8 mouse cellular contexts compared by ENCODE assay signal in genomic region chr17:32117872-32118421, GRCm38 (mm10). TPM values are rescaled to one million over a fixed set of nuclear protein-coding genes. Genes with fewer than 3 reads are reported as not detected.
DNase-seq lines count a peak whose midpoint lies in the region; ATAC-seq and TF ChIP-seq lines count a peak whose summit lies in the region.
"Not testable (repeated sequence)": the region's sequence is repeated elsewhere in the genome, so short reads cannot be mapped to it uniquely, and the experiment has no call there.

No protein-coding gene starts in this region.

- peak overlapping the region; percentile 54 for H3K4me2 ChIP-seq in intestine, embryonic 15.5 days (replicated peaks)
- H3K4me2 ChIP-seq in lung, embryonic 14.5 days = peak overlapping the region; percentile 34
- H3K4me2 ChIP-seq in neural tube, embryonic 11.5 days (ENCODE audit: low read depth) = peak overlapping the region; percentile 13

- H3K4me3 ChIP-seq in embryonic fibroblast, embryonic 13.5 days (ENCODE audit: insufficient read depth, low read length); left cerebral cortex, adult 2 months; lung, embryonic 14.5 days (ENCODE audit: low read depth, low read length); neural tube, embryonic 11.5 days (ENCODE audit: low read depth, low read length): not testable (repeated sequence)
- 0 out of 2 replicates have a peak overlapping the region, but pooled peaks have one; percentile 9 for H3K4me3 ChIP-seq in intestine, embryonic 15.5 days (replicated peaks)

- in situ Hi-C loops in Patski (cut with MboI; ENCODE audit: low pct_unique_long_range_greater_than_20kb) = not testable (repeated sequence)

- H3K27ac ChIP-seq in embryonic fibroblast, embryonic 13.5 days (ENCODE audit: insufficient read depth, low read length) = 0 out of 2 replicates have a peak overlapping the region, but pooled peaks have one; percentile 22
- H3K27ac ChIP-seq in intestine, embryonic 15.5 days = 0 out of 2 replicates have a peak overlapping the region, but pooled peaks have one; percentile 32
- peak overlapping the region; percentile 84 for H3K27ac ChIP-seq in left cerebral cortex, adult 2 months
- H3K27ac ChIP-seq in lung, embryonic 14.5 days (ENCODE audit: low read depth); neural tube, embryonic 11.5 days (ENCODE audit: low read depth, low read length): not testable (repeated sequence)

- H3K9ac ChIP-seq in intestine, embryonic 15.5 days = peak overlapping the region; percentile 20; the same call in 1 of the 2 replicates
- H3K9ac ChIP-seq in lung, embryonic 14.5 days; neural tube, embryonic 11.5 days (ENCODE audit: low read length): not testable (repeated sequence)

- WGBS in intestine, embryonic 15.5 days = under 1% methylated on average over 12 of the region's 13 CpGs
- under 1% methylated on average over 11 of the region's 13 CpGs for WGBS in lung, embryonic 14.5 days
- WGBS in neural tube, embryonic 11.5 days = 1% methylated on average over 11 of the region's 13 CpGs

- POLR2A ChIA-PET in Patski (lab: Charles Lee) = interaction anchor here (0.9 kb wide), 1 partner anchor 11 kb away, joined by 4 read pairs; no protein-coding TSS in a partner anchor

- TF ChIP-seq POLR2A in embryonic fibroblast, embryonic 13.5 days (IDR thresholded peaks at IDR 0.05; ENCODE audit: low read depth, low read length) = not testable (repeated sequence)

- TF ChIP-seq CTCF in Patski (IDR thresholded peaks at IDR 0.05); embryonic fibroblast, embryonic 13.5 days (IDR thresholded peaks at IDR 0.05; ENCODE audit: borderline replicate concordance, insufficient read depth, low read length); left cerebral cortex, adult 2 months (IDR thresholded peaks at IDR 0.05); lung, embryonic 14.5 days (IDR thresholded peaks at IDR 0.05; ENCODE audit: low read depth): not testable (repeated sequence)

- intact Hi-C loops in left cerebral cortex, adult 2 months (cut with DNase I) = loop anchor here (2.0 kb wide), 1 partner anchor 25 kb away; no protein-coding TSS in a partner anchor

- H3K27me3 ChIP-seq in Patski; intestine, embryonic 15.5 days (replicated peaks); neural tube, embryonic 11.5 days (ENCODE audit: control insufficient read depth, insufficient read depth, low read length): not testable (repeated sequence)
- peaks cover 12% of the 10 kb centered on the region; the same call in 1 of the 2 replicates for H3K27me3 ChIP-seq in lung, embryonic 14.5 days (ENCODE audit: insufficient read depth, low read length)

- not testable (repeated sequence) for H3K4me1 ChIP-seq in embryonic fibroblast, embryonic 13.5 days (ENCODE audit: control insufficient read depth, insufficient read depth, low read length)
- peaks cover 36% of the 10 kb centered on the region for H3K4me1 ChIP-seq in intestine, embryonic 15.5 days (replicated peaks)
- H3K4me1 ChIP-seq in lung, embryonic 14.5 days (ENCODE audit: insufficient read depth) = peaks cover 13% of the 10 kb centered on the region
- H3K4me1 ChIP-seq in neural tube, embryonic 11.5 days (ENCODE audit: control insufficient read depth, insufficient read depth, low read length) = peaks cover 14% of the 10 kb centered on the region

- not testable (repeated sequence) for H3K9me3 ChIP-seq in intestine, embryonic 15.5 days; lung, embryonic 14.5 days (ENCODE audit: low read depth, low read length); neural tube, embryonic 11.5 days (ENCODE audit: control insufficient read depth, low read length)

- DNase-seq in Patski (ENCODE audit: low read depth, low spot score) = not testable (repeated sequence)
- peak; percentile 48 to 51 for DNase-seq in heart, adult 18-20 months
- DNase-seq in left cerebral cortex, adult 2 months (ENCODE audit: extremely low spot score in 1 of 2, low spot score in 2 of 2) = peak; percentile 70
- peak; percentile 54 for DNase-seq in lung, embryonic 14.5 days
- peak; percentile 65 for DNase-seq in neural tube, embryonic 11.5 days (ENCODE audit: low spot score)
- DNase-seq in testis, postnatal 14 days (ENCODE audit: low spot score) = peak; percentile 42

- not testable (repeated sequence) for H3K36me3 ChIP-seq in intestine, embryonic 15.5 days; neural tube, embryonic 11.5 days (ENCODE audit: control insufficient read depth, insufficient read depth, low read length)
- H3K36me3 ChIP-seq in lung, embryonic 14.5 days (ENCODE audit: insufficient read depth) = peaks cover 15% of the 10 kb centered on the region

- CTCF ChIA-PET in Patski (lab: Charles Lee) = interaction anchor here (1.0 to 1.1 kb wide), 2 partner anchors 10 to 92 kb away, joined by 3 read pairs; no protein-coding TSS in a partner anchor

- peak; percentile 17 for ATAC-seq in Patski
- ATAC-seq in intestine, embryonic 15.5 days = peak; percentile 70
- peak; percentile 1 for ATAC-seq in lung, embryonic 14.5 days (ENCODE audit: insufficient read depth)
- peak; percentile 66 for ATAC-seq in neural tube, embryonic 11.5 days (ENCODE audit: insufficient read depth, low FRiP score, low TSS enrichment)

RNA-seq across cellular contexts. Expression of gene Notch3, which starts 48.7 kb away (rescaled TPM):
- 1.5 TPM for polyA plus RNA-seq in Patski (2021)
- polyA plus RNA-seq in embryonic fibroblast, embryonic 13.5 days (2011; ENCODE audit: insufficient read length, low read depth, missing spikeins) = 18.8 and 20.8 TPM in 2 replicates
- total RNA-seq in heart, adult 18-20 months (2021) = 10 to 100 TPM; 20.5 to 24.5 TPM
- polyA plus RNA-seq in intestine, embryonic 15.5 days (2015; fragmentation: Nextera tagmentation; extraction: Ambion mirVana) = 8.1 and 8.3 TPM in 2 replicates
- total RNA-seq in left cerebral cortex, adult 2 months (2021) = 1 to 10 TPM; 7.1 to 7.8 TPM
- polyA plus RNA-seq in lung, embryonic 14.5 days (2014; fragmentation: Nextera tagmentation; extraction: Ambion mirVana) = 19.4 and 21.7 TPM in 2 replicates
- polyA plus RNA-seq in neural tube, embryonic 11.5 days (2014; fragmentation: Nextera tagmentation; extraction: Ambion mirVana) = 19.1 and 19.8 TPM in 2 replicates

Comparison
In these comparisons a context has a peak if more than half of its experiments do, and no peak if none do; other contexts are left out.
1. ATAC-seq: peak in every context shown above with its lines; median percentile 70 in intestine, embryonic 15.5 days; 66 in neural tube, embryonic 11.5 days; 17 in Patski; 1 in lung, embryonic 14.5 days.